Mouse (Mus musculus) brain, embryonic 14.5 days (tissue): ENCODE measurements at regions not wholly inside any gene's neighbourhood (a gene's known extent, or its start where the extent isn't known, plus 50 kb on each side); places are given as distances from the start of the nearest gene placed in this dataset.

ENCODE experiments used
- CTCF ChIP-seq: fragments of 200-500 bp; IDR thresholded peaks from 2 replicates; pipeline ENCODE4 v1.5.1; 2012; ENCODE audit warnings: inconsistent platforms, mild to moderate bottlenecking, moderate library complexity, borderline replicate concordance; ENCODE audit not compliant: insufficient read depth, insufficient read length; ENCODE audit errors: extremely low read depth
- POLR2A ChIP-seq: fragments of 200-500 bp; IDR thresholded peaks from 2 replicates; pipeline ENCODE4 v1.6.1; 2012; ENCODE audit warnings: mild to moderate bottlenecking, inconsistent platforms, borderline replicate concordance; ENCODE audit not compliant: poor library complexity, insufficient read depth, insufficient read length, severe bottlenecking; ENCODE audit errors: extremely low read depth

DNA sequence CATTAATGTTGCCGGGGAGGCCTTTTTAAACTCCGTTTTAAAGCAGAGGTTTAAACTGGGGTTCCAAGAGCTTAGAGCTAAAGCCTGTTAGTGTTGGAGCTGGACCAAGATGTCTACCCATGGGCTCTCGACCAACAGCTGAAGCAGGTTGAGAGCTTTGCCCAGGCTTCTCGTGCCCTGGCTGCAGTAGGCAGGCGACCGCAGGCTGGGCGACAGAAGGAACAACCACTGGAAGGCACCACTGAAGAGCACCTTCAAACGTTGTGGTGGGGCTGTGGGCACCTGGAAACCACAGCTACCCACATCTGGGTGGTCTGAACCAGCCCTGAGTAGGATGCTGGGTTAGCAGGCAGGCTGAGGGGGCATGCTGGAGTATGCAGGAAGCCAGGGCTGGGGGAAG lies 141.7 kb upstream of the 1600014C23Rik start:
- TF ChIP-seq CTCF (no peak), POLR2A (no peak)
